Mouse (Mus musculus) E14TG2a.4 (cell line): ENCODE data around the gene Orm1.

Experiments used
- H3K27me3 ChIP-seq: 2 replicates; pipeline ENCODE4 v1.6.1; 2014; ENCODE audit warnings: low read length, control low read depth; ENCODE audit not compliant: insufficient read depth
- H3K36me3 ChIP-seq: 2 replicates; pipeline ENCODE4 v1.6.1; 2014; ENCODE audit warnings: low read length, control low read depth; ENCODE audit not compliant: insufficient read depth
- H3K4me1 ChIP-seq: replicated peaks from 2 replicates; pipeline ENCODE4 v1.6.1; 2014; ENCODE audit warnings: low read depth, low read length, control low read depth
- H3K4me3 ChIP-seq: replicated peaks from 2 replicates; pipeline ENCODE4 v1.5.1; 2014; ENCODE audit warnings: mild to moderate bottlenecking, low read length
- H3K9me3 ChIP-seq: 2 replicates; pipeline ENCODE4 v1.6.1; 2014; ENCODE audit warnings: low read length, control low read depth
- CTCF ChIP-seq: conservative IDR thresholded peaks from 2 replicates; pipeline ENCODE4 v1.5.1; 2014; ENCODE audit warnings: low read length
- NANOG ChIP-seq: IDR thresholded peaks from 2 replicates; pipeline ENCODE4 v1.6.1; 2014; ENCODE audit warnings: borderline replicate concordance, low read length, mixed read lengths
- POU5F1 ChIP-seq: IDR thresholded peaks from 2 replicates; pipeline ENCODE4 v1.6.1; 2014; ENCODE audit warnings: low read length, borderline replicate concordance

Orm1 gene

DNA sequence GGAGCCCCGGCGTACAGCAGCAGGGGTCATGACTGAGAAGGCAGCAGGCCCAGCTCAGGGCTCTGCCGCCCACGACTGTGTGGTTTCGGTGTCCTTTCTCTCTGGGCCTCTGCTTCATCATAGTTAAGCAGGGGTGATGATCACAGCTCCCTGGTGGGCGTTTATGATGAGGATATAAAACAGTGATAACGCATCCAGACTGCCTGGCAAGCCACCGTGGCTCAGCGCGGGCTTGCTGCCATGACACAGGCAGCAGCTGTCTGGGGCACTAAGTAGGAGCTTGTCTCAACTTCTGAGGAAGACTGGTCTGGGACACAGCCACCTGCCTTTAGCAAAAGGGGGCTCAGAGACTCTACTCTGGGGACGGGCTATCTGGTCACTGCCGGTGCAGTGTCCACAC lies 39.1 kb downstream of the Orm1 start:
- H3K36me3 ChIP-seq: peaks cover 67% of the 10 kb centered on the region
- H3K4me3 ChIP-seq: no peak overlapping the region
- H3K9me3 ChIP-seq: no peaks in the 10 kb centered on the region
- no peaks in the 10 kb centered on the region for H3K27me3 ChIP-seq
- no peak for TF ChIP-seq CTCF
- TF ChIP-seq POU5F1: no peak
- no peak for TF ChIP-seq NANOG
- H3K4me1 ChIP-seq: peaks cover 23% of the 10 kb centered on the region

DNA sequence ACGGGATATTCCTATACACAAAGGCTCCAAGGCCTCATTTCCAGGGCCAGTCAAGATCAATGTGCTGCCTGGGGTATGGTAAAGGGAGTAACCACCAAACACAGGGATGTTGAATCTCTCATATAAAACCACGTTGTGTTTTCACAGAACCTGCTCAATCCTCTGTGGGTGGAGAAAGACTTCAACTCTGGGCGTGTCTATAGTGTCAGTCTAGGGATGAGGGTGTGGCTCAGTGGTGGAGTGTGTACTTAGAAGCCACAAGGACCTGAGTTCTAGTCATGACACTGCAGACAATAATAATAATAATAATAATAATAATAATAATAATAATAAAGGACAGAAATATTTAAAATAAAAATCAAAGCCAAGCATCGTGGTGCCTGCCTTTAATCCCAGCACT lies 39.9 kb downstream of the Orm1 start:
- no peak for TF ChIP-seq POU5F1
- TF ChIP-seq NANOG: no peak
- TF ChIP-seq CTCF: no peak
- Histone ChIP-seq H3K27me3 (no peaks in the 10 kb centered on the region), H3K4me1 (peaks cover 29% of the 10 kb centered on the region), H3K36me3 (peaks cover 59% of the 10 kb centered on the region), H3K4me3 (no peak overlapping the region), H3K9me3 (no peaks in the 10 kb centered on the region)

DNA sequence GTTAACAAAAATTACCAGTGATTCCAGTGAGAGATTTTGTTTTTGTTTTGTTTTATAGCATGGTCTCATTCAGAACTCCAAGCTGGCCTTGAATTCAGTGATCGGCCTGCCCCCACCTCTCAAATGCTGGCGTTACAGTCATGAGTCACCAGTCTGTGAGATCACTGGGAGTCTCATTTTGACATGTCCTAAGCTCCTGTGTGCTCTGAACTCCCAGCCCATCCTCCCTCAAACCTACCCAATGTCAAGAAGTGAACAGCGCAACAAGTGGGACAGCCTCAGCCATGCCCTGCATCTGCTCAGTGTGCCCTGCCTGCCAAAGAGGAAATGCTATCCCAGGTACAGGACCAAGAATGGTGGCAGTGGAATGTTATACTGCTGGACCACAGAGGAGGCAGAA lies 40.9 kb downstream of the Orm1 start:
- Histone ChIP-seq H3K4me3 (no peak overlapping the region), H3K9me3 (no peaks in the 10 kb centered on the region), H3K4me1 (peaks cover 38% of the 10 kb centered on the region), H3K36me3 (peaks cover 49% of the 10 kb centered on the region), H3K27me3 (no peaks in the 10 kb centered on the region)
- TF ChIP-seq NANOG: no peak
- TF ChIP-seq POU5F1: no peak
- TF ChIP-seq CTCF: no peak

DNA sequence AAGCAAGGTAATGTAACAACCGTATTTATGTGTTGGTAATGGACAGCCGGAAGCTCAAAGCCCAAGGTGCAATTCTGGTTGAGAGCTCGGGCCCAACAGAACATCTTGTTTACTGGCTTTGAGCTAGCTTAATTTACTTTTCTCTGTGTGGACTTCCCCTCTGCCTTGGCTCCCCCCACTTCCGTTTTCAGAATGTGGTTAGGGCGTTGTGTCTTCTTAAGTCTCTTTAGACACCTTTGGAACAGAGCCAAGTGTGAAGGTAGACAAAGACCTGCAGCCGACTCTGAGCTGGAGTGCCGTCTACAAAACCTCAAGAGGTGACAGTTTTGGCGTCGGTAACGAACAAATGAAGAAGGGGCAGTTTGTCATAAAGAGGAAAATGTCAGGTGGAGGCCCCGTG lies 41.4 kb downstream of the Orm1 start:
- no peaks in the 10 kb centered on the region for H3K9me3 ChIP-seq
- no peak overlapping the region for H3K4me3 ChIP-seq
- TF ChIP-seq CTCF (no peak), POU5F1 (no peak), NANOG (no peak)
- no peaks in the 10 kb centered on the region for H3K27me3 ChIP-seq
- H3K4me1 ChIP-seq: peaks cover 44% of the 10 kb centered on the region
- peaks cover 44% of the 10 kb centered on the region for H3K36me3 ChIP-seq

DNA sequence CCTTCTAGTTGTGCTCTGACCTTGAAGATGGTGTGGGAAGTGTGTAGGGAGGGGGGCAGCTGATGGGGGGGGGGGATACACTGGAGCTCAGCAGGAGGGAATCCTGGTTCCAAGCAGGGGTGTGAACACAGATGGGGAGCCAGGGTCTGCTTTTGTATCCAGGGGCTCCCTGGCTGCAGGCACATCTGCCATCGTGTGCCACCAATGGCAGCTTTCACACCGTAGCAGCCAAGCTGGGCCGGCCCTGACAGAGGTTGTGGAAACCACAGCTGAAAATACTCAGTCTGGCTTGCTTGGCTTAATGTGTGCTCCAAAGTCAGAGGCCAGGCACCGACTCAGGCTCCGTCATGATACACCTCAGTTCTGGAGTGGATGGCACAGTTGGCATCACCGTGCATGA lies 43.7 kb downstream of the Orm1 start:
- Histone ChIP-seq H3K9me3 (no peaks in the 10 kb centered on the region), H3K4me1 (peaks cover 56% of the 10 kb centered on the region), H3K27me3 (no peaks in the 10 kb centered on the region), H3K36me3 (peaks cover 29% of the 10 kb centered on the region), H3K4me3 (no peak overlapping the region)
- TF ChIP-seq NANOG: no peak
- TF ChIP-seq POU5F1: no peak
- no peak for TF ChIP-seq CTCF

DNA sequence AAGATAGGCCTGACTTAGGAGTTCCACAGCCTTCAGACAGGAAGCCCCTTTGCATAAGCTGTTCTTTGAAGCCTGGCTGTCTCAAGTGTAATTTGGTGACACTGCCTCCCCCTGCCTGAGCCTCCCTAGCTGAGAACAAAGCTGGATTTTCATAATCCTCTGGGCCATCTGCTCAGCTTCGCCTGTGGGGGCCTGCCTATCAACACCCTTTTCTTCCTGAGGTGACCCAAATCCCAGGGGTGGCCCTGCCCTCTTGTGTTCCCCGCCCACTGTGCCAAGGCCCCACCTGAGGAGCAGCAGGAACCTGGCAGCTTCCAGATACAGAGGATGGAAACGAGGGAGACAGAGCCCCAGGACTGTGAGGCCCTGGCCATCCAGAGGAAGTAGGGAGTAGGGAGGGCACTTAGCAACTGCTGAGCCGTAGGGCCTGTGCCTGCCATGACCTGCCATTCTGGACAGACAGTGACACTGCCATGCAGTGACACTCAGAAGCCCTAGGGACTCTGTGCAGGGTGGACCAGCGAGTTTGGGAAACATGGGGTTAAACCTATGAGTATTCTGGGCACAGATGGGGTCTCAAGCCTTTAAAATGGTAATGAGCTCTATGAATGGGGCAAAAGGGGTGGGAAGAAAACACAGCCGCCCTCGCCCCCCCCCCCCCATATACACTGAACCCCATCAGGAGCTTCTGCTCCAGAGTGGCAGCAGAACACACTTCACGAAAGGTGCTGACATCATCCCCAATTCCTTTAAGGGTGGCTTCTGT lies 44.9 kb downstream of the Orm1 start:
- H3K9me3 ChIP-seq: no peaks in the 10 kb centered on the region
- no peaks in the 10 kb centered on the region for H3K27me3 ChIP-seq
- no peak for TF ChIP-seq CTCF
- no peak for TF ChIP-seq NANOG
- TF ChIP-seq POU5F1: no peak
- peaks cover 58% of the 10 kb centered on the region for H3K4me1 ChIP-seq
- H3K36me3 ChIP-seq: peaks cover 41% of the 10 kb centered on the region
- no peak overlapping the region for H3K4me3 ChIP-seq

DNA sequence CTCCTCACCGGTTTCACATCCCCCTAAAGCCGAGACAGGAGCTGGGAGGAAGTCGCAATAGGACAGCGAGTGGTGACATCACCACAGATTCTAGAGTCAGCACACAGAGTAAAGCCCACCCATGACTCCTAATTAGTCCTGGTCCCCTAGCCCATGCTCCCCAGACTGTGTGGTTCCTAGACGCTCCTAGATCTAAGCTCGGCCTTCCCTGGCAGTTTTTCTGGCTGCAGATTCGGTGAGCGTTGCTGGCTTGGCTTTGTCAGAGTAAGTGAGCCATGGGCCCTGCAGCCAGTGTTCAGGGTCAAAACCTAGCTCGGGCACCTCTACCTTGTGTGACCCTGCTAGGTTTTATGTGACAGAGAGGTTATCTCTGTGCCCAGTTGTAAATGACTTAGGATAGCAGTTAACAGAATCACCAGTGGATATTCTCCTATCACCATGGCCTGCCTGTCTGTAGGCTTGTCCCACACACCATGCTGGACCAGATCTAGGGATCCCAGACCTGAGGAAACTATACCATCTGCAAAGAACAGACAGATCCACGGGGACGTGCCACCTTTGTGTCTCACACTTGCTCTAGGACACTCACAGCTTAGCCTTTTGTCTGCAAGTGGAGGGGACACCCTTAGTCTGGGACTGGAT lies 45.6 kb downstream of the Orm1 start:
- no peaks in the 10 kb centered on the region for H3K9me3 ChIP-seq
- H3K36me3 ChIP-seq: peaks cover 48% of the 10 kb centered on the region
- no peaks in the 10 kb centered on the region for H3K27me3 ChIP-seq
- TF ChIP-seq POU5F1 (no peak), CTCF (no peak), NANOG (no peak)
- no peak overlapping the region for H3K4me3 ChIP-seq
- peaks cover 64% of the 10 kb centered on the region for H3K4me1 ChIP-seq

DNA sequence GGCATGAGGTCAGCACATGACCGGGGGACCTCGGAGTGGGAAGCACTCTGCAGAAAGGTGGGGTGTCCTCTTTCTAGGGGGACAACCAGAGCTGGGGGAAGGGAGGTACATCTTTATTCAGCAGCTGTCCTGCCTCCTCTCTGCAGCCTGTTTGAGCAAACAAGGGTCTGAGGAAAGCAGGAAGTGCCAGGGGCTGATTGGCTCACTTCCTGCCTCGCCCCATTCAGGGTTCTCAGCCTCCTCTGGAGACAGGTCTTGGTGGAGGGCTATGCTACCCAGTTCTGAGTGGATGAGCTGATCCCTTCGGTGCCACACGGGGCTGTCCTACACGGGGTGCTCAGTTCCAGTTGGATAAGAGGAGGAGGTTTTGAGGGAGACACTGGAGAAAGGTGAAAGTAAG lies 47.0 kb downstream of the Orm1 start:
- Histone ChIP-seq H3K36me3 (peaks cover 52% of the 10 kb centered on the region), H3K9me3 (0 out of 2 replicates have a peak, but pooled peaks cover 3% of the 10 kb centered on the region), H3K4me1 (peaks cover 64% of the 10 kb centered on the region), H3K4me3 (no peak overlapping the region), H3K27me3 (no peaks in the 10 kb centered on the region)
- no peak for TF ChIP-seq CTCF
- TF ChIP-seq POU5F1: no peak
- TF ChIP-seq NANOG: no peak
